Mouse (Mus musculus) urinary bladder, postnatal 10 days (tissue): ENCODE measurements around the gene Map3k5.

Experiments
- DNase-seq: peaks from one replicate; pipeline ENCODE4 v3.0.0; 2022; ENCODE audit warnings: low spot score

Gene Map3k5

DNA sequence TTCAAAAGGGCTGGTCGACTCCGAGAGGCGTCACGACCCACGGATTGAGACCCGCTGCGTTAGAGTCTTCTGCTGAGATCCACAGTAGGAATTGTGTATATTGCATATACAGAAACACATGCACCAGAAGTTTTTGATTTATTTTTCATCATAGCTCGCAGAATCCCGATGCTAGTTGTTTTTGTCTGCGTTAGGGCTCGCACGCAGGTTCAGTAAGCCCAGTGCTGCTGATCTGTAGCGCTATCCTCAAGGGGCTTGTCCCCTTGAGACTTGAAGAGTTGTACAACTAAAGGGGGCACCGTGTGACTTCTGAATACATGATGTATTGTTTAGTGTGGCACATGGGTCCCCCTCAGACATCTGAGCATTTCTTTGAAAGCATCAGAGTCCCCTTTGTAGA, 172.8 kb downstream of the Map3k5 start:
- DNase-seq = no peak

DNA sequence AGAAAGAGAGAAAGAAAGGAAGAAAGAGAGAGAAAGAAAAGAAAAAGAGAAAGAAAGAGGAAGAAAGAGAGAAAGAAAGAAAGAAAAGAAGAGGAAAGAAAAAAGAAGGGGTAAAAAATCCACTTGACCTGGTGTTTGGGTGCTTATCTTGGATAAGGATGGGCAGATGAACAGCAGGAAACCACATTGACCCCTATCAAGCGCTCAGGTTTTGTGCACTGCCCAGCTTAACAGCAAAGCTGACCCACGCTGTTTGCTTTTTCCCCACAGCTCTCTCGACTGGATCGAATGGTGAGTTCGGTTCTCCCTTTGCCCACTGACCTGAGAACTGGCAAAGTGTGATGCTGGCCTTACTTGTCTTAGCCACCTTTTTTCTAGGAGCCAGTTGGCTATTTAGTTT, 177.2 kb downstream of the Map3k5 start:
- no peak for DNase-seq

DNA sequence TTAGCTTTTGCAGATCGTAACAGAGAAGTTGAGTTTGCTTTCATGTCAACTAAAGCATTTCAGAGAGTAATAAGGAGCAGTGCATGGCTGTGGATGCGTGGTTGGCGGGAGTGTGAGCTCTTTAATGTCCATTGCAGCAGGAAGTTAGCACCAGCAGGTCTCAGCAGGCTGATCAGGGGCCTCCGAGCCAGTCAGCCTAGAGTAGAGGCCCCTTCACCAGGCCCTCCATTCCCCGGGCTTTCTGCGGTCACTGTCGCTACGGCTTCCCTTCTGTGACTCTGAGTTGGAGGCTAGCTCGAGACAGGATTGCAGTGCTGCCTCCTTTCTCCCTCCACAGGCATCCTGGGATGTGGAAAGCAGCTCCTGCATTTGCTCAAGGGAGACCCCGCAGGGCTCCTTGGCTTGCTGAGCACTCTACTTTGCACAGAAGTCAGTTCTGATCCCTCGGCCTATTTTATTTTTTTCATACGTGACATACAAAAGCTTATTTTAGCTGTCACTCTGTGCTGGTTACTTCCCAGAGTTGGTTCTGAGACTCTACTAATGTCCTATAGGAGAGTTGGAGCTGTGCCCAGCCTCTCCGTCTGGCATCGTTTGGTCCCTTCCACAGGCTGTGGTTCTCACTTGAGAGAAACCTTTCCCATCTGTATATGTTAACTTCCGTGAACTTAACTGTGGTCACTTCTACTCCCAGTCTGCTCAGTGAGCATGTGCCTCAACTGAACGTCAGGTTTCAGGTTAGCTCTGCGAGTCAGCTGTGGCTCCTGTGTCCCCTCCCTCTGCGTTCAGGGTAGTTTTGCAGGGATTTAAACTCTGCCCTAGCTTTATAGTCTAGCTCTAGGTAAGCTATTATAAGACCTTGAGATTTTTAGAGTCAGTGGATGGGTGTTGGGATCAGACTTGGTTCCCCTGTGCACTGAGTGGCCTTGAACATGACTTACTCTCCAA, 178.0 kb downstream of the Map3k5 start:
- no peak for DNase-seq

DNA sequence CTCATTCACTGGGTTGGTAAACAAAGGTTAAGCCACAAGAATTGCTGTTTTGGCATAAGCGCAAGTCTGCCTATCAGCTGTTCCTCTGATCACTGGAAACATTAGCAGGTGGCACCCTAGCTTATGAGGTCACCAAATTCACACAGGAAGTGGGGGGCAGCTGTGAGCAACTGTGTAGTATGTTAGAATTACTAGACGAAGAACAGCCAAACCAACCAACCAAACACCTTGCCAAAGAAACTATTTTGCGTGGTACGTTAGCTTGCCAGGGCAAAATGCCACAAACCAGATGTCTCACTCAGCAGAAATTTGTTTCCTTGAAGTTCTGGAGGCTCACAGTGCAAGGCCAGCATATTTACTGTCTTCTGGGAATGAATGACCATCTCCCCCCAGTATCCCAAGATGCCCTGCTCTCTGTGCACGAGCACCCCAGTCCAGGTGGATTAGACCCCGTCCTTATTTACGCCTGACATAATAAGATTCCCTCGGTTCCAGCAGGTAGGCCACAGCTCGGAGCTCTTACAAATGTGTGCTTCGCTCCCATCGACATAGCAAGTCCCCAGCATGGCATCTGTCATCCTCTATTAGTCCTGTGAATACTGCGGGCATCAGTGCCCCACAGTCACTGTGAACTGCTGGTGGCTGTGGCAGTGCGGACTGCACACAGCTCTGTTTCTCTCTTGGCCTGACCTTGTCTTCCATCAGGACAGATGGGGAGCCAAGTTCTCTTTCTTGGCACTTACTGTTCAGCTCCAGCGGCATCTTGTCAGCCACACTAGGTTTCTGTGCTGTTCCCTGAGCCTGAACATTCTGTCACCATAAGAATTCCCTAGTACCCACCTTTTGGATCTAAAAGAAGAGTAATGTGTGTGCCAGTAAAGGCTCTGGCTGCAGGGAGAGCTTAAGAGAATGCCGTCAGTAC, 185.5 kb downstream of the Map3k5 start:
- DNase-seq = no peak

DNA sequence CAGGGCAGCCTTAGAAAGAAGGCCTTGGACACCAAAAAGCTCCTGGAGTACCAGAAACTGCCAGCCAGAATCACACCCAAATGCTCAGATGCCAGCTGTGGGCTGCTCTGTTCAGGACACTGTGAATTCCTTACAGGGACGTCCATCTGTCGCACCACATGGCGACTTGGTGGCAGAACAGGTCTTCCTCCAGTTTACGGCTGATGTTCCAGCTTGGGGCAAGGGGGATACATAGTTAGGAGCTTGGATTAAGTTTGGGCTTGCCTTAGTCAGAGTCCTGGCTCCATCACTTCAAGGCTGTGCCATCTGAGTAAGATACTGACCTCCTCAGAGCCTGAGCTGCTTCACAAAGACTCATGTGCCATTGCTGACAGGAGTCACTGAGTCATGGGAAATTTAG, 187.7 kb downstream of the Map3k5 start:
- DNase-seq = no peak

DNA sequence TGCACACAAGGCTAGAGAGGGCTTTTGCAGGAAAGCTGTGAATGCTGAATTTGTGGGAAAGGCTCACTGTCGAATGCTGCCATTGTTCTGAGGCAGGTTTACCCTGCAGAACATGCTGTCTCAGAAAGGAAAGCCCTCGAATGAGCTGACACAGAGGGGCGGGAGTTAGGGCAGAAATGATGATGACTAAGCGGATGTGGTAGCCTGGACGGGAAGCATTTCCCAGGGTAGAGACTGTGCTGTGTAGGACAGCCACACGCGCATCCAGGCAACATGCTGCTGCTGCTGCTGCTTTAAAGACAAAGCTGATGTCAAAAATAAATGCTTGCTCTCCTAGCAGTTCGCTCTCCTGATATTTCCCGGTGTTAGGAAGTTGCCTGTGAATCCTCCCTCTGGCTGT, 189.1 kb downstream of the Map3k5 start:
- no peak for DNase-seq

DNA sequence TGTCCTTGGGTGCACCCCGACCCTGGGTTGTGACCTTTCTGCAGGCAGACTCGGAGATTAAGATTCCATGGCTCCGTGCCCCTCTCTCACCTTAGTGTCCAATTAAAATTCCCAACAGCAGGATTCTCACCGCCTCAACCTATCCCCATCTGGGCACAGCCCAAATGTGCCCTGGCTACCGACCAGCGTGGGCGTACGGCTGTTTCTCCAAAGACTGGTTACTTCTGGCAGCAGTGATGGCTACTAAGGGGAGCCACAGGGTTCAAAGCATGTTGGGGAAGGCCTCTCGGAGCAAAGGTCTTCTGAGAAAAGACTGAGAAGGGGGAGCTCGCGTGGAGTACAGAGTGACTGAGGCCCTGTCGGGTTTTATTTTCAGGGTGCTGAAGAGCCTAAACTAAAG, 190.3 kb downstream of the Map3k5 start:
- no peak for DNase-seq

DNA sequence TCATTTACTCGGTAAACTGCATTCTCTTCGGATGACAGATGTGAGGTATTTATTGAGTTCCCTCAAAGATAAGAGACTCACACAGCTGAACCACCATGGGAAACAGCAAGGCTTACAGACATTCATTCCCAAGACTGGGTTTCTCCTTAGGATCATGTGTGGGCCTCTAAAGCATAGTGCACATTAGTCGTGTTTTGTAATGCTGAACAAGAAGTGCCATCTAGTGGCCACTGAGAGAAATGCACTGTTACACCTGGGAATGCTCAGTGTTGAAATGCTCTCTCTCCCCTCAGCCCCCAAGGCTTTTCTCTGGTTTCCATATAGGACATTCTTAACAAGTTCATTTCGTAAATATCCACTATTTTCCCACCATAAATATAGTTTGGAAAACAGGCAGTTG, 191.0 kb downstream of the Map3k5 start:
- DNase-seq = no peak

DNA sequence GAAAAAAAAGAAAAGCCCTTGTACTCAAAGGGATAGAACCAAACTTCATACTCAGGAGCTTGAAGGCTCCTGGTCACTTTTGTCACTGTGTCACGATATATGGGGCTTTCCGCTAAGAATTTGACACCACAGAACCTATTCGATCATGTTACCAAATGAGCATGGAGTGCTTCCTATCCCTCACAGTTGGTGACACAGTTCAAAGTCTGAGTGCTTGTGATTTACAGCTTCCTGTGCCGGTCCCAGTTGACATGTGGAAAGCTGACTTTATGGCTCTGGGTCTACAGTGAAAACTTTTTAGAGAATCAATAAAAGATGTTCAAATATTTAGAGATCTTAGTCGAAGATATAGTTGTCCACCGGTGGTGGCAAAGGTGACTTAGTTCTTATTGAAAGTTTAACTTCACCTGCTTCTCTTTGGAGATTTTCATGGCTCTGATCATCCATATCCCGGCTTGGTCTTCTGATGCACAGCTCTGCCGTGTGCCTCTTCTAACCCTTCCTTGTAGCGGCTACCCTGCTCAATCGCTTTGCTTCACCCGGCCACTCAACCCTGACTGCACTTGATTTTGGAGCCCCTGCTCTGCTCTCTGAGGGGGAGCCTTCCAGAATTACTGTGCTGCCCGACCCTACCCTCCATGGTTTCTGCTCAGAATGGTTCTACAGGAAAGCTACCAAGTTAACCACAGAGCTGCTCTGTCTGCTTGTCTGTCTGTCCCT, 198.8 kb downstream of the Map3k5 start:
- no peak for DNase-seq

DNA sequence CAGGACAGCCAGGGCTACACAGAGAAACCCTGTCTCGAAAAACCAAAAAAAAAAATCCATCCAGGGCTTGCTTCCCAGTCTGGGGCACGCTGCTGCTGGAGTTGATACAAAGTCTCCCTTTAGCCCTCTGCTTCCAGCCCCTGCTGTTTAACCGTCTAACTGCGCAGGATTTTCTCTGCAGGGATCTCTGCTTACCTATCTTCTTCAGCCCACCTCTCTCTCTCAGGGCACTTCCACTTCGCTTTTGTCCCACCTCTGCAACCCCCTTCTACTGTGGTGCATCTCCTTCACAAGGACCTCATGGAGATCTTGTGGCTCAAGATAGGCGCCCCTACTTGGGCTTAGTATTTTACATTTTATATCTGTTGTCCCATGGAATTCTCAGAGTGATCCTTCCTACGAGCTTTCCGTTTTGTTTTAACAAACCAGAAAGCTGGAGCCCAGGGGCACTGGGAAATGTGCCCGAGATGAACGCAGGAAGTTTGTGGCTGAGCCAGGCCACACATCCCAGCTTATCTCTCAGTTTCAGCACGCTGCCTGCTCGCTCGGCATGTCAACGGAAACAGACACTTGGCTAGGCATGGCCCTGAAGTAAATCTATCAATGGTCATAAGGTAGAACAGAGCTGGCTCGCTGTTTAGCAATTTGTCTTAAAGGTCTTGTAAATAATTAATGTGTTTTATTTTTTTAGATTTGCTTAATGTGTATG, 201.2 kb downstream of the Map3k5 start:
- DNase-seq = no peak

DNA sequence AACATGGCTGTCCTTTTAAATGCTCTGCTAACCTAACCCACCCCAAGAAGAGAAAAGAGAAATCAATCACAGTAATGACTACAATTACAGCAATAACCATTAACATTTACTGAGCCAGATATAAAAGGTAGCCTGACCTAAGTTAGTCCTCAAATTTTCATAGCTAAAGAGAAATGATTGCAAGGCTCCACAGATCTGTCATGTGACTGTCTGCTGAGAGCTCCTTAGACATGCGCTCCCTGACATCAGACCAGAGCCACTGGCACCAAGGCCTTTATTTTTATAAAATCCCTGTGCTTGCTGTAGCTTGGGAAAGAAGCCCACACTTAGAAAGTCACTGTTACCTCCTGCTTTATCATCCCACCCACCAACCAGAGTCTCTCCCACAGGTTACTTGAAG, 202.2 kb downstream of the Map3k5 start:
- DNase-seq = no peak

DNA sequence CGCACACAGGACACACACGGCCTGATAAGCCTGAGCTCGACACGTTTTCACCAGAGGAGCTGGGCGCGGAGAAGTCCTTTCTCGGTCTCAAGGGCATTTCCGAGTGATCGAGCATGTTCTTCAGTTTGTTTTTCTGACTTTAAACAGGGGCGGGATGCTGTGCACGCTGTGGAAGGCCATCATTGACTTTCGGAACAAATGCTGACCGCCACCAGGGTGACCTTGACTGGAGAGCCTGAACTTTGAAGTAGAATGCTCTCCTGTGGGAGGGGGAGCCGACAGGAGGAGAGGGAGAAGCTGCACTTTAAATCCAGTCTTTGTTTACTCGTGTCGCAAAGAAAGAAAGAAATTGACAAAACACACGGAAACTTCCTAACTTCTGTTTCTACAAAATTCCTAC, 207.1 kb downstream of the Map3k5 start:
- DNase-seq = no peak

DNA sequence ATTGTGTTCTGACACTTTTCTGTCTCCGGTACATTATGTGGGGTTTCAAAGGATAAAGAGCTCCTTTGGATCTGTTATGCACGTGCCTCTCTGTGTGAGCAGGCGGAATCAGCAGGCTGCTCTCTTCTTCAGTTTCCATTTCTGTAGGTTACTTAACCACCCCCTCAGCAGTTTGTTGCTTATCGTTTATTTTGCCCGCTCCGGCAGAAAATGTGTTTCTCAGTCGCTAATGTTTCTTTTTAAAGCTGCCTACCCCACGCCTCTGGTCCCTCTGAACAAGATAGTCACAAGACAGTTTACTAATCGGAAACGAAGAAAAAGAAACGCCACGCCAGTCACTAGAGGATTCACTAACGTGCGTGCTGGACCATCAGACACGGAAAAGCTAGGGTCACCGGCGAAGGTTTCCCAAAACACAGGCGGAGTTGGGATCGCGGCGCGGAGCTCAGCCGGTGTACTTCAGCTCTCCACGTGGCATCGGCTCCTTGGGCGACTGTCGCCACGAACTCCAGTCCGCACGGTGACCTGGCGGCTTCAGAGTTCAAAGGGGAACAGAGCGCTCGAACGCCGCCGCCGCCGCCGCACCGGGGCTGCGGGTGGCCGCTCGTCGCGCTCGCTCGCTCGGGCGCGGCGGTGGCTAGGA, 214.0 kb downstream of the Map3k5 start, which contains the start of gene Map7:
TSS of gene Map7 (plus strand) at position 342 of the 643 bp plus-strand sequence.
- DNase-seq = no peak

DNA sequence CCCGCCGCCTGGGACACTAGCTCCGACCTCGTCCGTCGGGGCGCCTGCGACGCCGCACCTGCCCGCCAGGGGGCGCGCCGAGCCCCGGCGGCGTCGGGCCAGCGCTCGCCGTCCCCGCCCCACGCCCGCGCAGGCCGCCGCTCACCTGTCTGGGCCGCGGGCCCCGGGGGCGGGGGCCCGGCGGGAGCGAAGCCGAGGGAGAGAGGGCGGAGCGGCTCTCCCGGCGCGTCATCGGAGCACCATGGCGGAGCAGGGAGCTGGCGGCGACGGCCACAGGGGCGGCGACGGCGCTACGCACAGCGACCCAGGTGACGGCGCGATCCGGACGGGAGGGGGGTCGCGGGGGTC, 214.5 kb downstream of the Map3k5 start:
- DNase-seq = no peak

DNA sequence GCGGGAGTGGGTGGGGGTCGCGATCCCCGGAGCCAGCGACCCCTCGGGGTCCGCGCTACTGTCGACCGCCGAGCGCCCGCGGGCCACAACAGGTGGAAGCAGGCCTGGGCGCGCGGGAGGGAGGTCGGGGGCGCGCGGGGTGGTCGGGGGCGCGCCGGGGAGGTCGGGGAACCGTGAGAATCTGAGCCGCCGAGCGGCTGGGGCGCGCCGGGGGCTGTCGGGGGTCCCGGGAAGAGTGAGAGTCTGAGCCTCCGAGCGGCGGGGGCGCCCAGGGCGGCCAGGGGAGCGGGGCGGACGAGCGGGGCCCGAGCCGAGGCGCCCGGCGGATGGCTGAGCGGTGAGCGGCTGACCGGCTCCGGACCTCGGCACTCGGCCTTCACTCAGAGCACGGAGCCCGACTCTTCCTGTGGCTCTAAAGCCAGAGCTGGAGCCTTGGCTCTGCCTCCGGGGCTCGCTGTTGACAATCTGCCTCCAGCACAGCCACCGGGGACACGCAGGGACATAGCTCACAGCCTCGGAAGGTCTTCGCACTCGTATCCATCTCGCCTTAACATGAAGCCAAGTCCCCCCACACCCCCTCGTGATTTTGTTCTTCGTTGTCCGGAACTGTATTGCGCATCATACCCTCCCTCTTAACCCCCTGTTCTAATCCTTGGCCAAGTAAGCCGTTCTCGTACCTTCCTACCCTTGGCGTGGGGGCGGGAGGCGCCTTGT, 215.0 kb downstream of the Map3k5 start:
- DNase-seq = no peak

DNA sequence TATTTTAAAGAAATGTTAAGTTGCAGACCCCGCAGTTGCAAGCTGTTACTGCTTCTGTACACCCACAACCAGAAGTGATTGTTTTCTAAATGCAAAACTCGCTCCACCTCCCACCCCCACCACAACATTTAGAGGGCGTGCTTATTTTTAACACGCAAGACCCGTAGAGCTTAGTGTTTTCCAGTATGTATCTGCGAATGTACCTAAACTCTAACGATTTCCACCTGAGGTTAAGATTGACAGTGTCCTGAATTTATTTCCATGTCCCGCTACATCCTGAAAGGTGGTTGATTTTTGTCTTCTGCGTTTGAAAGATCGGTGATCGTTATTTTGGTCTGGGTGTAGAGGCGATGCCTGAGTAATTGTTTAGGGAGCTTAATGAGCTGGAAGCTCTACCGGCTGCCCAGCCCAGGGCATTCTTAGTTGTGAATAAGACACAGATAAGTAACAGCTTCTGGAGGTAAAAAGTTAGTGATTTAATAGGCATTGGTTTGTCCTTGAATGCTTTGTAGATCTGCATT, 215.6 kb downstream of the Map3k5 start:
- DNase-seq = no peak

DNA sequence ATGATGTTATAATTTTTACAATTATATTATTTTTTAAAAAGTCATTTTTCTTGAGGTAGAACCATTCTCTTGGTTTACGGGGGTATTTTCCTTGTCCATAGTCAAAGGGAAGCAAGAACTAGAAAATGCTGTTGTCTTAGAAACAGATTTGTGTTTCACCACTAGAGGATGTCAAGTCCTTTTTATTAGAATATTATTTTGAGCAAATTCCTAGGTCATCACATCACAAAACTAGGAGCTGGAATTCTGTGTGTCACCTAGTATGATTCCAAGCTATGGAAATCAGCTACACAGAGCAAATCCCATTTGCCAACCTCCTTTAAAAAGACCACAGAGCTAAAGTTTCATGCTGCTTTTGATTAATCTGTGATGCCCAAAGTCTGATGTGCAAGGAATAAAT, 217.9 kb downstream of the Map3k5 start:
- no peak for DNase-seq

DNA sequence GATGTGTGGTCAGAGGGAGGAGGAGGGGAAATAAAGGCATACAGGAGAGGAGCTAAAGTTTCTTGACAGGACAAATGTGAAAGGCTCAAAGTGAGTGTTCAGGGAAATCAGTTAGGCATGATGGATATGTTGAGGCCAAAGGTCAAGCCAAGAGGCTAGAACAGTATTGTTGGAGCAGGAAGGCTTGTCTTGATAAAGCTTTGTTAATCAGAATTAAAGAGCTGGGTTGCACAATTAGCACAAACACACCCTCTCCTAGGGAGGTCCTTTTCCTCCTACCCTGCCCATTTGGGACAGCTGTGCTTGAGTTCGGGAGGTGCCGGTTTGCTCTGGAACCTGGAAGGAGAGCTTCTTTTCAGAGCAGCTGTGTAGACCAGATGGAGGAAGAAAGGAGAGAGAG, 219.2 kb downstream of the Map3k5 start:
- no peak for DNase-seq

DNA sequence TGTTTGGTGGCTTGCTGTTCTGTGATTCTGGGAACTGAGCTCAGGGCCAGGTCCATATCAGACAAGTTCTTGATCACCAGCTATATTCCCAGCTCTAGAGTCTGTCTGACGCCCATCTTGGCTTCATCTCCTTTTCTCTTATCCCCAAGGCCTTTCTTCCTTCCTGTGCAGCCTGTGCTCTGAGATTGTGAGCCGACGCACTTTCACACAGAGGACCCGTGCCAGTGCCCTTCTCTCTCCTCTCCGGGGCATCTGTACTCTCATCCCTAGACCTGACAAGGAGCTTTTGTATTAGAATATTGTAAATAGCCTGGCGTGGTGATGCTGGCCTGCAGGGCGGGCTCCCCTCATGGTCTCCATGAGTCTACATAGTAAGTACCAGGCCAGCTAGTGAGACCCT, 221.1 kb downstream of the Map3k5 start:
- no peak for DNase-seq

DNA sequence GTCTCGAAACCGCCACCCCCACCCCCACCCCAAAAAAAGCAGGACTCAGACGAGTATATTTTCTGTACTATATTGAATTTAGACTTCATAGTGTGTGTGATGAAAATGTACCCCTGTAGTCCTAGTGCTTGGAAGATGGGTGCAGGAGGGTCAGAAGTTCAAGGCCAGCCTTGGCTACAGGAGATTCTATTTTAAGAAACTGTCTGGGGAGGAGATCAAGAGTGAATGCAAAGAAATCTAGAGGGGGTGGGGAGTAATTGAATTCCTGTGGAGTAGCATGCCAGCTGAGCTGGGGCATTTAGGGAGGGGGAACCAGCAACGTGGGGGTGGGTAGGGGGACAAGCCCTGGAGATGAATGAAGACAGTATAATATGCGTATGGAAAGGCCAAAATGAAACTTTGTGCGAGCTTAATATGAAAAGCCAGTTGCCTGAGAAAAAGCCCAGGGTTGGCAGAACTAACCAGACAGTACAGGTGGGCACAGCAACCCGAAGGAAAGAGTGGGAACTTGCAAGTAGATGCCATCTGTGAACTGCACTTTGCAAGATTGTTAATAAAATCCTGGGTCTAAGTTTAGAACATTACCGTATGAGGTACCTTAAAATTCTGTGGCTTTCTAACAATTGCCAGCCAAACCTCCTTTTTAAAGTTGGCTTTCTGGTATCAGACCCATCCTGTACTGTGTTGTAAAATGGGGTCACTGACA, 222.9 kb downstream of the Map3k5 start:
- no peak for DNase-seq
